ENCODE assay signal across 24 mouse cellular contexts in the genomic region with DNA sequence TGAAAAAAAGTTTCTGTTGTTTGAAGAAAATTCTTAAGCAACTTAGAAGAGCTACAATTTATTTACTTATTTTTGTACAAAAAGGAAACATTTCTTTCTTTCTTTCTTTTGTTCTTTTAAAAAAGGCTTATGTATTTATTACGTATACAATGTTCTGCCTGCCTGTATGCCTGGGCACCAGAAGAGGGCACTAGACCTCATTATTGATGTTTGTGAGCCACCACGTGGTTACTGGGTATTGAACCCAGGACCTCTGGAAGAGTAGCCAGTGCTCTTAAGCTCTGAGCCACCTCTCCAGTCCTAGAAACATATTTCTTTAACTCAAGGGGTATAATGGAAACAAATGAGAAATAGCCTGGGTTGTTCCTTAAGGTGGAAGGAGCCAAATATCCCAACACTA.
DNase-seq lines count a peak whose midpoint lies in the region; TF ChIP-seq lines count a peak whose summit lies in the region.
"Had no signal": no experiment of that assay in that cellular context is flagged by ENCODE, and none has a peak within 500 bp of the region (broad histone marks: within the 10 kb centered on the region; RNA-seq: fewer than 3 reads in every experiment).

No protein-coding gene starts in this region.

- TF ChIP-seq EP300 in ES-Bruce4 (IDR thresholded peaks at IDR 0.05; ENCODE audit: insufficient read depth, low read depth, low read length): no peak

- H3K4me1 ChIP-seq in ES-Bruce4 (ENCODE audit: control insufficient read depth, insufficient read depth, low read length): no peaks in the 10 kb centered on the region
- H3K4me1 ChIP-seq: embryonic facial prominence, embryonic 12.5 days; forebrain, embryonic 13.5 days; limb, embryonic 15.5 days; lung, embryonic 15.5 days; neural tube, embryonic 12.5 days had no signal

- TF ChIP-seq CTCF in layer of hippocampus, adult 2 months (conservative IDR thresholded peaks at IDR 0.05): peak; percentile 63
- TF ChIP-seq CTCF in ES-Bruce4 (IDR thresholded peaks at IDR 0.05; ENCODE audit: low read depth, low read length): peak; percentile 30

- no peak overlapping the region for H3K4me3 ChIP-seq in layer of hippocampus, adult 2 months
- H3K4me3 ChIP-seq in ES-Bruce4 (ENCODE audit: low read depth, low read length): no peak overlapping the region
- H3K4me3 ChIP-seq: embryonic facial prominence, embryonic 12.5 days; erythroblast, embryonic 14.5 days; forebrain, embryonic 13.5 days; heart, adult 2 months; limb, embryonic 15.5 days; lung, embryonic 15.5 days; neural tube, embryonic 12.5 days had no signal

- no peak overlapping the region for H3K27ac ChIP-seq in layer of hippocampus, adult 2 months
- H3K27ac ChIP-seq in ES-Bruce4 (ENCODE audit: insufficient read depth, low read length): no peak overlapping the region
- H3K27ac ChIP-seq: embryonic facial prominence, embryonic 12.5 days; forebrain, embryonic 13.5 days; heart, adult 2 months; kidney, postnatal 0 days; limb, embryonic 15.5 days; lung, embryonic 15.5 days; neural tube, embryonic 12.5 days had no signal

- H3K9ac ChIP-seq in ES-Bruce4 (ENCODE audit: low read depth, poor library complexity, severe bottlenecking): no peak overlapping the region
- H3K9ac ChIP-seq: embryonic facial prominence, embryonic 12.5 days; forebrain, embryonic 13.5 days; limb, embryonic 15.5 days; lung, embryonic 15.5 days; neural tube, embryonic 12.5 days had no signal

- no peak for DNase-seq in layer of hippocampus, adult 2 months (ENCODE audit: low spot score in 2 of 2)
- DNase-seq in layer of hippocampus, adult 9-11 months: no peak
- DNase-seq in 416B (ENCODE audit: low read depth): peak; percentile 5
- DNase-seq in ZHBTc4 (ENCODE audit: low read depth, low spot score): peak; percentile 50
- no peak for DNase-seq in MN1 (ENCODE audit: low spot score)
- no peak for DNase-seq in adrenal gland, adult 18-20 months (ENCODE audit: low spot score in 2 of 2)
- DNase-seq: adrenal gland, postnatal 25 days; B cell, adult 2 months; cerebellum, adult 18-20 months; gastrocnemius, postnatal 14 days; heart, adult 2 months; heart, postnatal 36 days; kidney, adult 18-20 months; layer of hippocampus, postnatal 36 days; right cerebral cortex, adult 18-20 months; thymus, postnatal 36 days had no signal

- no peaks in the 10 kb centered on the region for H3K9me3 ChIP-seq in ES-Bruce4 (replicated peaks; ENCODE audit: control insufficient read depth, insufficient read depth, low read length, poor library complexity, severe bottlenecking)
- H3K9me3 ChIP-seq: embryonic facial prominence, embryonic 12.5 days; forebrain, embryonic 13.5 days; limb, embryonic 15.5 days; lung, embryonic 15.5 days; neural tube, embryonic 12.5 days had no signal

- no peak for TF ChIP-seq POLR2A in ES-Bruce4 (IDR thresholded peaks at IDR 0.05; ENCODE audit: insufficient read depth, low read length)

- no peaks in the 10 kb centered on the region for H3K27me3 ChIP-seq in ES-Bruce4 (ENCODE audit: control insufficient read depth, insufficient read depth, low read length, poor library complexity, severe bottlenecking)
- H3K27me3 ChIP-seq: embryonic facial prominence, embryonic 12.5 days; forebrain, embryonic 13.5 days; limb, embryonic 15.5 days; lung, embryonic 15.5 days; neural tube, embryonic 12.5 days had no signal

- no peaks in the 10 kb centered on the region for H3K36me3 ChIP-seq in ES-Bruce4 (ENCODE audit: control insufficient read depth, insufficient read depth, low read length, poor library complexity, severe bottlenecking)
- H3K36me3 ChIP-seq: embryonic facial prominence, embryonic 12.5 days; limb, embryonic 15.5 days; lung, embryonic 15.5 days; neural tube, embryonic 12.5 days had no signal

Comparison
In these comparisons a context has a peak if more than half of its experiments do, and no peak if none do; other contexts are left out.
1. DNase-seq: peak in 416B (single experiment) and ZHBTc4 (single experiment); none in layer of hippocampus, adult 2 months (0 of 2), layer of hippocampus, adult 9-11 months (single experiment), MN1 (single experiment) and adrenal gland, adult 18-20 months (0 of 2).